Mouse (Mus musculus) myocyte (in vitro differentiated cells): ENCODE results near the gene Cux1.

ENCODE experiments used
- POLR2A ChIP-seq: IDR thresholded peaks from one replicate; pipeline ENCODE4 v1.6.1; 2011; ENCODE audit warnings: low read depth, mild to moderate bottlenecking, control low read depth, moderate library complexity; ENCODE audit not compliant: insufficient read length
- REST ChIP-seq: IDR thresholded peaks from one replicate; pipeline ENCODE4 v1.6.1; 2011; ENCODE audit warnings: mild to moderate bottlenecking, control low read depth, moderate library complexity; ENCODE audit not compliant: insufficient read depth, insufficient read length

GRCm38 (mm10) chr5:136362473-136363230, 204.6 kb downstream of the Cux1 start:
- no peak for TF ChIP-seq POLR2A
- no peak for TF ChIP-seq REST
